ENCODE assay signal across 15 mouse cellular contexts in the genomic region with DNA sequence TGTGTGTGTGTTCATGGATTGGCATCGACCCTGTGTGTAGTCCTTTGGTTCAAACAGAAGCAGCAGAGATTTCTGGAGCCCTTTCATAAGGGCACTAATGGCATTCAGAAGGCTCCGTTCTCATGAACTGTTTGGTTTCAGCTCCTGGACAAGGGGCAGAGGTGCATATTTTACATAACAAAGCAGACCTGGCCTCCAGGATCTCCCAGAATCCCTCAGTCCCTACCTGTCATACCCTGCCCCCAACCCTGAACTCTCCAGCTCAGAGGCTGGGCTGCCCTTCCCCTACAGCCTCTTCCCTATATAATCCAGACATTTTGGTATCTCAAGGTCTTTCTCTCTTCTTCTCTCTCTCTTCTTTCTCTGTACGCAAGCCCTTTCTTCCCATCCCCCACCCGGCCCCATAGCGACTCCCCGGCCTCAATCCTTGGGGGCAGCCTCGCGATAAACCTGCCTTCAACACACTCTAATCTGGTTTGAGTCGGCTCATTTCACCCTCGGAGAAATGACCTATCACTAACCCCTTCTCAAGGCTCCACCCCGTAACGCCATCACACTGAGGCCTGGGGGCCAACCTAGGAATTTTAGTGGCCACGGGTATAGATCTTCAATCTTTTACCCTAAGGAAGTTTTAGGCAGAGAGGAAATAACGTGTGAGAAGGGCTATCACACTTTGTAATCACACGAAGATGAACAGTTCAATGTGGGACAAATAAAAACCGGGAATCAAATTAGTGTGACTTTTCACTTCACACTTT. TPM values are rescaled to one million over a fixed set of nuclear protein-coding genes. Genes with fewer than 3 reads are reported as not detected.
DNase-seq lines count a peak whose midpoint lies in the region; ATAC-seq and TF ChIP-seq lines count a peak whose summit lies in the region.
"Had no signal": no experiment of that assay in that cellular context is flagged by ENCODE, and none has a peak within 500 bp of the region (broad histone marks: within the 10 kb centered on the region; RNA-seq: fewer than 3 reads in every experiment).

No protein-coding gene starts in this region.

- no peaks in the 10 kb centered on the region for H3K4me1 ChIP-seq in kidney, postnatal 0 days (replicated peaks; ENCODE audit: insufficient read depth, low read length)
- peaks cover 11% of the 10 kb centered on the region for H3K4me1 ChIP-seq in kidney, embryonic 15.5 days
- H3K4me1 ChIP-seq in liver, embryonic 16.5 days (ENCODE audit: control insufficient read depth, low read depth, low read length): no peaks in the 10 kb centered on the region; the same call in 1 of the 2 replicates
- 0 out of 2 replicates have a peak, but pooled peaks cover 5% of the 10 kb centered on the region for H3K4me1 ChIP-seq in forebrain, embryonic 11.5 days (replicated peaks; ENCODE audit: control insufficient read depth, insufficient read depth, low read length)

- H3K4me2 ChIP-seq in kidney, postnatal 0 days (ENCODE audit: low read length): no peak overlapping the region
- no peak overlapping the region for H3K4me2 ChIP-seq in kidney, embryonic 15.5 days
- no peak overlapping the region for H3K4me2 ChIP-seq in liver, embryonic 16.5 days (ENCODE audit: low read depth, low read length)
- H3K4me2 ChIP-seq in forebrain, embryonic 11.5 days (ENCODE audit: low read depth, low read length, severe bottlenecking): no peak overlapping the region
- H3K4me2 ChIP-seq: heart, embryonic 15.5 days; midbrain, embryonic 12.5 days had no signal

- DNase-seq in heart, adult 11 months: peak; percentile 58
- DNase-seq in heart, adult 18-20 months: no peak
- DNase-seq in kidney, postnatal 0 days (ENCODE audit: low spot score): no peak
- peak; percentile 93 for DNase-seq in ZHBTc4 (ENCODE audit: low read depth, low spot score)
- no peak for DNase-seq in layer of hippocampus, adult 11-12 months (ENCODE audit: low spot score)
- no peak for DNase-seq in forebrain, embryonic 11.5 days (ENCODE audit: low spot score)
- DNase-seq: B cell, adult 2 months; cerebellum, adult 18-20 months; kidney, postnatal 14 days; left cerebral cortex, postnatal 4 days; right cerebral cortex, postnatal 4 days had no signal

- H3K9me3 ChIP-seq in kidney, postnatal 0 days (replicated peaks; ENCODE audit: low read length): no peaks in the 10 kb centered on the region
- no peaks in the 10 kb centered on the region for H3K9me3 ChIP-seq in kidney, embryonic 15.5 days (replicated peaks)
- H3K9me3 ChIP-seq in liver, embryonic 16.5 days (replicated peaks; ENCODE audit: control insufficient read depth, low read length): no peaks in the 10 kb centered on the region
- H3K9me3 ChIP-seq in forebrain, embryonic 11.5 days (ENCODE audit: control insufficient read depth, low read length): no peaks in the 10 kb centered on the region
- H3K9me3 ChIP-seq: heart, embryonic 15.5 days; midbrain, embryonic 12.5 days had no signal

- no peak overlapping the region for H3K27ac ChIP-seq in kidney, postnatal 0 days
- no peak overlapping the region for H3K27ac ChIP-seq in kidney, embryonic 15.5 days
- H3K27ac ChIP-seq in liver, embryonic 16.5 days (ENCODE audit: low read length): peak overlapping the region; percentile 75
- no peak overlapping the region for H3K27ac ChIP-seq in forebrain, embryonic 11.5 days (ENCODE audit: low read depth, low read length)
- H3K27ac ChIP-seq: heart, embryonic 15.5 days; midbrain, embryonic 12.5 days had no signal

- 0 out of 2 replicates have a peak, but pooled peaks have one; percentile 43 for ATAC-seq in kidney, postnatal 0 days (replicated peaks; ENCODE audit: low FRiP score, low read depth)
- no peak for ATAC-seq in kidney, embryonic 15.5 days (replicated peaks; ENCODE audit: low FRiP score)
- ATAC-seq in liver, embryonic 16.5 days (ENCODE audit: low read depth): 0 out of 2 replicates have a peak, but pooled peaks have one; percentile 15
- ATAC-seq in forebrain, embryonic 11.5 days (replicated peaks; ENCODE audit: low FRiP score): no peak

- H3K36me3 ChIP-seq in kidney, postnatal 0 days (ENCODE audit: insufficient read depth, low read length): no peaks in the 10 kb centered on the region
- no peaks in the 10 kb centered on the region for H3K36me3 ChIP-seq in kidney, embryonic 15.5 days
- no peaks in the 10 kb centered on the region for H3K36me3 ChIP-seq in liver, embryonic 16.5 days (ENCODE audit: control insufficient read depth, insufficient read depth)
- no peaks in the 10 kb centered on the region for H3K36me3 ChIP-seq in forebrain, embryonic 11.5 days (ENCODE audit: control insufficient read depth, insufficient read depth, low read length)
- H3K36me3 ChIP-seq: heart, embryonic 15.5 days; midbrain, embryonic 12.5 days had no signal

- no peak overlapping the region for H3K9ac ChIP-seq in kidney, postnatal 0 days (ENCODE audit: low read depth, low read length)
- no peak overlapping the region for H3K9ac ChIP-seq in kidney, embryonic 15.5 days
- no peak overlapping the region for H3K9ac ChIP-seq in liver, embryonic 16.5 days (ENCODE audit: low read depth, low read length)
- no peak overlapping the region for H3K9ac ChIP-seq in forebrain, embryonic 11.5 days (ENCODE audit: low read length)
- H3K9ac ChIP-seq: heart, embryonic 15.5 days; midbrain, embryonic 12.5 days had no signal

- H3K27me3 ChIP-seq in kidney, postnatal 0 days (ENCODE audit: insufficient read depth, low read length): no peaks in the 10 kb centered on the region
- H3K27me3 ChIP-seq in kidney, embryonic 15.5 days: no peaks in the 10 kb centered on the region
- H3K27me3 ChIP-seq in liver, embryonic 16.5 days (ENCODE audit: control insufficient read depth, insufficient read depth, low read depth, low read length): no peaks in the 10 kb centered on the region
- no peaks in the 10 kb centered on the region for H3K27me3 ChIP-seq in forebrain, embryonic 11.5 days (ENCODE audit: control insufficient read depth, insufficient read depth, low read length)
- H3K27me3 ChIP-seq: heart, embryonic 15.5 days had no signal

- H3K4me3 ChIP-seq in kidney, postnatal 0 days (replicated peaks; ENCODE audit: low read depth, low read length): no peak overlapping the region
- no peak overlapping the region for H3K4me3 ChIP-seq in kidney, embryonic 15.5 days (replicated peaks)
- no peak overlapping the region for H3K4me3 ChIP-seq in liver, embryonic 16.5 days (ENCODE audit: low read depth, low read length)
- H3K4me3 ChIP-seq in forebrain, embryonic 11.5 days (ENCODE audit: low read depth, low read length): no peak overlapping the region
- H3K4me3 ChIP-seq: heart, embryonic 15.5 days; midbrain, embryonic 12.5 days had no signal

- no peak for TF ChIP-seq CTCF in kidney, postnatal 0 days (IDR thresholded peaks at IDR 0.05; ENCODE audit: low read depth)

- 36% methylated on average over 16 of the region's 16 CpGs for WGBS in kidney, postnatal 0 days
- WGBS in kidney, embryonic 15.5 days: 35% methylated on average over 16 of the region's 16 CpGs
- 34% methylated on average over 16 of the region's 16 CpGs for WGBS in liver, embryonic 16.5 days (ENCODE audit: insufficient replicate concordance)
- WGBS in forebrain, embryonic 11.5 days: 41% methylated on average over 16 of the region's 16 CpGs

RNA-seq across cellular contexts. Expression of a gene that starts 32.1 kb away (rescaled TPM):
- 10 to 100 TPM; 31.3 to 34.7 TPM for total RNA-seq in heart, adult 18-20 months (2021)
- 111 and 120 TPM in 2 replicates for polyA plus RNA-seq in kidney, postnatal 0 days (2015; fragmentation: Nextera tagmentation; extraction: Ambion mirVana)
- polyA plus RNA-seq in kidney, embryonic 15.5 days (2015; fragmentation: Nextera tagmentation; extraction: Ambion mirVana): 164 and 169 TPM in 2 replicates
- polyA plus RNA-seq in liver, embryonic 16.5 days (2015; fragmentation: Nextera tagmentation; extraction: Ambion mirVana): 49.4 and 50.5 TPM in 2 replicates
- 275 and 282 TPM in 2 replicates for polyA plus RNA-seq in forebrain, embryonic 11.5 days (2014; fragmentation: Nextera tagmentation; extraction: Ambion mirVana)

Comparison
In these comparisons a context has a peak if more than half of its experiments do, and no peak if none do; other contexts are left out.
1. DNase-seq: peak in heart, adult 11 months (single experiment) and ZHBTc4 (single experiment); none in heart, adult 18-20 months (0 of 2), kidney, postnatal 0 days (single experiment), layer of hippocampus, adult 11-12 months (single experiment) and forebrain, embryonic 11.5 days (single experiment).
2. ATAC-seq: peak in kidney, postnatal 0 days (single experiment) and liver, embryonic 16.5 days (single experiment); none in kidney, embryonic 15.5 days (single experiment) and forebrain, embryonic 11.5 days (single experiment).